Mouse (Mus musculus): ENCODE data around the gene Uimc1. TPM values are rescaled to one million over a fixed set of nuclear protein-coding genes. Genes with fewer than 3 reads are reported as not detected.
"Not testable (repeated sequence)": the region's sequence is repeated elsewhere in the genome, so short reads cannot be mapped to it uniquely, and the experiment has no call there.

The Uimc1 gene
- polyA plus RNA-seq, 1 experiment: not detected

DNA sequence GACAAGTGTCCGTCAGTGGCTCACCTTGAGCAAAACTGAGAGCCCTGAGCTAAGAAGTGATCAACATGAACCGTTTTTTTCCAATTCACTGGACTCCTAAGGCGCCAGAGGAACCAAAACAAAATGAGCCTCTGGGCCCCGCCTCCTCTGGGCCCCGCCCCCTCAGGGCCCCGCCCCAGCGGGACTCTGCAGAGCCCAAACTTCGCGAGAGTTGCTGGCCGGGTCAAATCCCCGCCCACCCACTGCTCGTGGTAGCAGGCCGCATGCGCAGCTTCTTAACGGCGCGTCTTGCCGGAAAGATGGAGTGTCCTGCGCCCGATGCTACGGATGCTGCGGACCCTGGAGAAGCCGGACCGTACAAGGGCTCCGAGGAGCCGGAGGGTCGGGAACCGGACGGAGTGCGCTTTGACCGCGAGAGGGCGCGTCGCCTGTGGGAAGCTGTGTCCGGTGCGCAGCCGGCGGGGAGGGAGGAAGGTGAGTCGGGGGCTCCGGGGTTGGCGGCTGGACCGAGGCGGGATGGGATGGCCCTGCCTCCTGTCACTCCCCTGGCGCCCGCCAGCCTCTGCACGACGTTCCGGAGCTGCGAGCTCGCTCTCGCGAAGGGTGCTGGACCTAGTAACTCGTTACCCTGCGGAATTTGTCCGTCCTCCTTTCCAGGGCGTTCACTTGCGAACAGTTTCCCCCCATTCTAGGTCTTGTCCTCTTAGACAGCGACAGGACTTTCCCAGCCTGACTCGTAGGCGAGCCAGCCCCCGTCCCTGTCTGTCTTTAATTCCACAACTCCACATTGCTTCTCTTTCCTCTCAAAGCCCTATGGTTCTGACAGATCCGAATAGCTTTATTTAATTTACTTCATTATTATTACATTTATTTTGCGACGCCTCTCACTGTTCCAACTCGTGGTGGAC lies 5.2 kb upstream of the Uimc1 start, which contains the start of gene Zfp346:
TSS of gene Zfp346 (plus strand) at position 267 of the 908 bp plus-strand sequence.
- H3K27ac ChIP-seq (ENCODE audit: insufficient read depth, low read depth, low read length): no peak within 1 kb of the TSS
- peak within 1 kb of the TSS; percentile 86 for H3K4me3 ChIP-seq (ENCODE audit: insufficient read depth, low read depth, low read length)
- H3K4me1 ChIP-seq (ENCODE audit: control insufficient read depth, insufficient read depth, low read length): peaks cover 8% of the 10 kb centered on the region
- WGBS: 1% methylated on average over 66 of the region's 66 CpGs
- peak; percentile 45; the same call in 1 of the 2 replicates for TF ChIP-seq CTCF (IDR thresholded peaks at IDR 0.05; ENCODE audit: insufficient read depth, low read depth, low read length)
- TF ChIP-seq POLR2A (IDR thresholded peaks at IDR 0.05; ENCODE audit: insufficient read depth, low read depth, low read length): peak; percentile 69

DNA sequence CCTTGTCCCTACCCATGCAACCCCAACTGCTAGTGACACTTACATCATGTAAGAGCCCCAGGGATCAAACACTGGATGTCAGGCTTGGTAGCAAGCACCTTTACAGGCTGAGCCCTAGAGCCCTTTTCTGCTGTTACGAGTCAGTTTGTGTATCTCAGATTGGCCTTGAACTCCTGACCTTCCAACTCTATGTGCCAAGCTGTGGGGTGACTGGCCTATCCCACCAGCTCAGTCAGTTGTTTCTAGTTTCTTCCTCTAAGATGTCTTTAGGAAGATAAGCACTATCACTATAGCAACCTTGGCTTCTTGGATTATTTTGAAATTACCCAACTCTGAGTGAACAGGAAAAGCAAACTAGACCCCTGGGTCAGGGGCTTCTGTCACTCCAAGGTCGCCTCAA lies 3.3 kb upstream of the Uimc1 start:
- TF ChIP-seq POLR2A (IDR thresholded peaks at IDR 0.05; ENCODE audit: insufficient read depth, low read depth, low read length) (no peak), CTCF (IDR thresholded peaks at IDR 0.05; ENCODE audit: insufficient read depth, low read depth, low read length) (no peak)
- H3K4me3 ChIP-seq (ENCODE audit: insufficient read depth, low read depth, low read length): no peak overlapping the region
- H3K4me1 ChIP-seq (ENCODE audit: control insufficient read depth, insufficient read depth, low read length): peaks cover 11% of the 10 kb centered on the region
- 72% methylated on average over 2 of the region's 2 CpGs for WGBS
- no peak overlapping the region for H3K27ac ChIP-seq (ENCODE audit: insufficient read depth, low read depth, low read length)

DNA sequence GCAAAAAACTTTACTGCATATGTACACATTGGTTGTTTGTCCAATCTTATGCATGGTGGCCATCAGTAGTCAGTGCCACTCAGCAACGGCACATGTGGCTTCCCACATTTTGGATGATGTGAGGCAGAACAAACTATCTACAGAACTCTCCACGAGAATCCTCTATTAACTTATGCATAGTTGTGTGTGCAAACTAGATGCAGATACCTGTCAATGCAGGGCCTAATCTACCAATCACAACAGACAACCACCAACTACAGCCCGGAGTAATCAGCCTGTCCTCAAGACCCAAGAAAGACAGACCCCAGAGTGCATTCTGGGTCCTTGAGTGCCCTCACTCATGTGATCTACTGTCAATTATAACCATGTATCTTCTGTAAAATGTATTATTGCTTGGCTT lies 2.3 kb upstream of the Uimc1 start:
- Histone ChIP-seq H3K4me1 (ENCODE audit: control insufficient read depth, insufficient read depth, low read length) (peaks cover 6% of the 10 kb centered on the region), H3K4me3 (ENCODE audit: insufficient read depth, low read depth, low read length) (no peak overlapping the region), H3K27ac (ENCODE audit: insufficient read depth, low read depth, low read length) (no peak overlapping the region)
- TF ChIP-seq POLR2A (IDR thresholded peaks at IDR 0.05; ENCODE audit: insufficient read depth, low read depth, low read length) (no peak), CTCF (IDR thresholded peaks at IDR 0.05; ENCODE audit: insufficient read depth, low read depth, low read length) (no peak)
- 95% methylated on average over 3 of the region's 3 CpGs for WGBS

DNA sequence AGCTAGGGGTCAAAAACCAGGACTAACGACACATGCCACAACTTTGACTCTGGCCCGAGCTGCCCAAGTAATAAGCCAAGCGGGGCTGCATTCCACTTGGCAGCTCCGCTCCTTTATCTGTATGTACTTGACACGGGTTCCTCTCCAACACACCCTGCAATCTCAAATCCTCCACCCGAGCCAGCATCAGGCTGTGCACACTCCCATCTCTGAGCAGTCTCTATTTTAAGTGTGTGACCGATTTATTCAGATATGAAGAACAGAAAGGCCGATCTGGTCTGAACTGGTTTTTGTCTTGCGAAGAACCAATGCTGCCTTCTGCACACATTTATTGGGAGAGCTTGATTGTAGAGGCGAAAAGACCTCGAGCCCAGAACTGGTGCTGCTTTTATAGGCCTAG lies 1.5 kb upstream of the Uimc1 start:
- H3K27ac ChIP-seq (ENCODE audit: insufficient read depth, low read depth, low read length): no peak overlapping the region
- no peak for TF ChIP-seq CTCF (IDR thresholded peaks at IDR 0.05; ENCODE audit: insufficient read depth, low read depth, low read length)
- no peak for TF ChIP-seq POLR2A (IDR thresholded peaks at IDR 0.05; ENCODE audit: insufficient read depth, low read depth, low read length)
- peaks cover 6% of the 10 kb centered on the region for H3K4me1 ChIP-seq (ENCODE audit: control insufficient read depth, insufficient read depth, low read length)
- H3K4me3 ChIP-seq (ENCODE audit: insufficient read depth, low read depth, low read length): no peak overlapping the region
- 94% methylated on average over 11 of the region's 11 CpGs for WGBS

DNA sequence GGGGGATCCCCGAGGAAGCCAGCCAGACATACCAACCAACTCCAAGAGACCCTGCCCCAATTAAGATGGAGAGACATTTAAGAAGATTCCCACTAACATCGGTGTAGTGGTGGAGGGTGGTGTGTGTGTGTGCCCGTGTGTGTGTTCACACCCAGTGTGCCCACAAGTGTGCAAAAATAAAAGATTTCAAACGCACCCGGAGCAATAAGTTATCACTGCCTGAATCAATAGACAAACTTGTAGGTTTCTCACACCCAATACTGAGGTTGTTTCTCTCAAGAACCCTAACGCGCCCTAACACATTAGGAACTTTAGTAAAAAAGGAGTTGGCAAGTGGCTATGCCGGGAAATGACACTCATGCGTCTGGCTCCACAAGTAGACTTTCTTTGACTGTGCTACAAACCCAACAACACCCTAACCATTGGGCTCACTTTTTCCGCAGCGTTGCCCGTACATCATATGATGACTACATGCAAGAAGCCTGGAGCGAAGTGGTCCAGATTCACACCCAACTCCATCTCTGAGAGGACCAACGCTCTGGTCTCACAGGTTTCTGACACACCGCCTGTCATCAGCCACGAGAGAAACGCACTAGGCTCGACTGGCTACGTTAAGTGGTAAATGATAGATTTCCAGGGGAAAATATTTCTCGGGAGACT lies 904 bp downstream of the Uimc1 start:
- TF ChIP-seq CTCF (IDR thresholded peaks at IDR 0.05; ENCODE audit: insufficient read depth, low read depth, low read length) (no peak), POLR2A (IDR thresholded peaks at IDR 0.05; ENCODE audit: insufficient read depth, low read depth, low read length) (no peak)
- Histone ChIP-seq H3K4me3 (ENCODE audit: insufficient read depth, low read depth, low read length) (peak overlapping the region; percentile 63), H3K27ac (ENCODE audit: insufficient read depth, low read depth, low read length) (no peak overlapping the region), H3K4me1 (ENCODE audit: control insufficient read depth, insufficient read depth, low read length) (peaks cover 3% of the 10 kb centered on the region; the same call in 1 of the 2 replicates)
- 27% methylated on average over 20 of the region's 20 CpGs for WGBS

DNA sequence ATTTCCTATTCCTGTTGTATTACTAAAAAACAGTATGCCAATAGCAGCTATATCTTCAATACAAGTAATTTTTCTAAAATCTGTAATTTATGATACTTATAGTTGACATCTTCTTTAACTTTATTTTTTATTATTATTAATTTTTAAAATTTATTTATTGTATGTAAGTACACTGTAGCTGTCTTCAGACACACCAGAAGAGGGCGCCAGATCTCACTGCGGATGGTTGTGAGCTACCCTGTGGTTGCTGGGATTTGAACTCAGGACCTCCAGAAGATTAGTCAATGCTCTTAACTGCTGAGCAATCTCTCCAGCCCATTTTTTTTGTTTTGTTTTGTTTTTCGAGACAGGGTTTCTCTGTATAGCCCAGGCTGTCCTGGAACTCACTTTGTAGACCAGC lies 2.3 kb downstream of the Uimc1 start:
- 97% methylated on average over 3 of the region's 3 CpGs for WGBS
- H3K4me1 ChIP-seq (ENCODE audit: control insufficient read depth, insufficient read depth, low read length); H3K4me3 ChIP-seq (ENCODE audit: insufficient read depth, low read depth, low read length); H3K27ac ChIP-seq (ENCODE audit: insufficient read depth, low read depth, low read length): not testable (repeated sequence)

DNA sequence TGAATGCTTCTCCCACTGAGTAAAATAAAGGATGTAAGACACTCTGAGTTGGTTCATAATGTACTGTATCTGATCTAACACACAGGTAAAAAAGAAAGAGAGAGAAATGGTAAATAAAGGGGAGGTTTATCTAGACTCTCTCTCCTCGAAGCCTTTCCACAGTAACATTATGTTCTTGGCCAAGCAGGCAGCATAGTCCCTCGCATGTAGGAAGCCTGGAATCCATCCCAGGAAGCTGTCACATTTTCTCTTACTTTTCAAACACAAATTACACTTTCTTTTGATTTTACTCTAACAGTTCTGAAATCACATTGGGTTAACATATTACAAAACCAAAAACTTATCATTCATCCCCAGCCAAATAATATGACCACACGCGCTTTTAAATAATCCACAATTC lies 7.5 kb downstream of the Uimc1 start:
- Histone ChIP-seq H3K27ac (ENCODE audit: insufficient read depth, low read depth, low read length) (no peak overlapping the region), H3K4me3 (ENCODE audit: insufficient read depth, low read depth, low read length) (no peak overlapping the region), H3K4me1 (ENCODE audit: control insufficient read depth, insufficient read depth, low read length) (no peaks in the 10 kb centered on the region)
- TF ChIP-seq POLR2A (IDR thresholded peaks at IDR 0.05; ENCODE audit: insufficient read depth, low read depth, low read length) (no peak), CTCF (IDR thresholded peaks at IDR 0.05; ENCODE audit: insufficient read depth, low read depth, low read length) (no peak)
- WGBS: 62% methylated on average over 4 of the region's 4 CpGs

DNA sequence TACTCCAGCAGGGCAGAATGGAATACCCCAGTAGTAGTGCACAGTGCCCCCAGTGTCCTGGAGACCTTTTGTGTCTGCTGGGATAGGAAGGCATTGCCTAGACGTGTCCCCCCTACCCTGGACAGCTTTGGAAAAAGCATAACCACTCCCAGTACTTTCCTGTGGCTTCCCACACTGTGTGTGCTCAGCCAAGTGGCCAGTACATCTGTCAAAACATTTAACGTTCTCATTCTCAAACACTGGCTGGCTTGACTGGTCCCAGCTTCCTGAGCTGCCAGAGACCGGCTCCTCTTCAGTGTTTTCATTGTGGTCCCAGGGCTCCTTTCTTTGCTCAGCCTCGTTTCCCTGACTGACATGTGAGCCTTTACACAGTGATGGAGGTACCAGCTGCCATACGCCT lies 24.5 kb downstream of the Uimc1 start:
- WGBS: 44% methylated on average over 5 of the region's 5 CpGs
- Histone ChIP-seq H3K4me1 (ENCODE audit: control insufficient read depth, insufficient read depth, low read length) (no peaks in the 10 kb centered on the region), H3K27ac (ENCODE audit: insufficient read depth, low read depth, low read length) (no peak overlapping the region), H3K4me3 (ENCODE audit: insufficient read depth, low read depth, low read length) (no peak overlapping the region)
- TF ChIP-seq CTCF (IDR thresholded peaks at IDR 0.05; ENCODE audit: insufficient read depth, low read depth, low read length) (no peak), POLR2A (IDR thresholded peaks at IDR 0.05; ENCODE audit: insufficient read depth, low read depth, low read length) (no peak)

DNA sequence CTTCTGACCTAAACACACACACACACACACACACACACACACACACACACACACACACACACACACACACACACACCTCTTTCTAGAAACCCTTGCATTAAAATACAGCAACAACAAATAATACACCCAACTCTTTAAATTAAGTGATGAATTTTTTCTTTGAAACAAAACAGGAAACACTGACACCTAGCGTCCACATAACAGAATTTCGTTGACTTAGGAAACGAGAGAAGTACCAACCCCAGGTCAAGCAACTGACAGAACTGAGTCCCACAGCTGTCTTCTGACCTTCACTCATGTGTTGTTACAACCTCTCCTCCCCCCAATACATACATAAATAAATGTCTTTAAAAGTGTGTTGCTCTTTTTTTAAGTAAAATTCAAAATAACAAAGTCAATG lies 28.8 kb downstream of the Uimc1 start:
- TF ChIP-seq CTCF (IDR thresholded peaks at IDR 0.05; ENCODE audit: insufficient read depth, low read depth, low read length): no peak
- TF ChIP-seq POLR2A (IDR thresholded peaks at IDR 0.05; ENCODE audit: insufficient read depth, low read depth, low read length): no peak
- Histone ChIP-seq H3K4me3 (ENCODE audit: insufficient read depth, low read depth, low read length) (no peak overlapping the region), H3K4me1 (ENCODE audit: control insufficient read depth, insufficient read depth, low read length) (no peaks in the 10 kb centered on the region), H3K27ac (ENCODE audit: insufficient read depth, low read depth, low read length) (no peak overlapping the region)
- WGBS: 2% methylated on average over 3 of the region's 3 CpGs
